Mouse (Mus musculus): ENCODE measurements around the gene Zdhhc14. TPM values are rescaled to one million over a fixed set of nuclear protein-coding genes. Genes with fewer than 3 reads are reported as not detected.

Zdhhc14 gene
- polyA plus RNA-seq, 1 experiment from 2014 or later = 9.4 TPM

- no peak for ATAC-seq (replicated peaks)
Observed at GRCm38 (mm10) chr17:5692661-5693060, 200.3 kb downstream of the Zdhhc14 start.

GRCm38 (mm10) chr17:5693256-5693655 is 200.9 kb downstream of the Zdhhc14 start:
- Histone ChIP-seq H3K27ac (replicated peaks) (no peak overlapping the region), H3K36me3 (no peaks in the 10 kb centered on the region), H3K4me1 (no peaks in the 10 kb centered on the region), H3K4me3 (no peak overlapping the region), H3K27me3 (no peaks in the 10 kb centered on the region), H3K9me3 (no peaks in the 10 kb centered on the region), H3K4me2 (replicated peaks) (no peak overlapping the region), H3K9ac (replicated peaks) (no peak overlapping the region)
- 82% methylated on average over 7 of the region's 7 CpGs for WGBS
- no peak for ATAC-seq (replicated peaks)

More at GRCm38 (mm10) chr17:5692661-5693060, 200.3 kb downstream of the Zdhhc14 start:
- Histone ChIP-seq H3K27ac (replicated peaks) (no peak overlapping the region), H3K27me3 (no peaks in the 10 kb centered on the region), H3K36me3 (no peaks in the 10 kb centered on the region), H3K4me1 (no peaks in the 10 kb centered on the region), H3K9ac (replicated peaks) (no peak overlapping the region), H3K4me2 (replicated peaks) (no peak overlapping the region), H3K4me3 (no peak overlapping the region), H3K9me3 (no peaks in the 10 kb centered on the region)
- WGBS = 74% methylated on average over 3 of the region's 3 CpGs

GRCm38 (mm10) chr17:5698447-5699096 is 206.2 kb downstream of the Zdhhc14 start:
- Histone ChIP-seq H3K36me3 (no peaks in the 10 kb centered on the region), H3K9ac (replicated peaks) (no peak overlapping the region), H3K27me3 (no peaks in the 10 kb centered on the region), H3K4me1 (no peaks in the 10 kb centered on the region), H3K4me2 (replicated peaks) (no peak overlapping the region), H3K9me3 (no peaks in the 10 kb centered on the region), H3K27ac (replicated peaks) (no peak overlapping the region), H3K4me3 (no peak overlapping the region)
- WGBS = 51% methylated on average over 7 of the region's 7 CpGs
- ATAC-seq (replicated peaks) = no peak

- H3K9me3 ChIP-seq = no peaks in the 10 kb centered on the region
- no peak for ATAC-seq (replicated peaks)
- no peak overlapping the region for H3K4me2 ChIP-seq (replicated peaks)
- no peaks in the 10 kb centered on the region for H3K27me3 ChIP-seq
- H3K9ac ChIP-seq (replicated peaks) = no peak overlapping the region
- H3K27ac ChIP-seq (replicated peaks) = peak overlapping the region; percentile 50; the same call in 1 of the 2 replicates
- H3K4me3 ChIP-seq = no peak overlapping the region
- peaks cover 15% of the 10 kb centered on the region for H3K4me1 ChIP-seq
- H3K36me3 ChIP-seq = no peaks in the 10 kb centered on the region
- WGBS = 67% methylated on average over 7 of the region's 7 CpGs
Observed at GRCm38 (mm10) chr17:5710320-5711104, 218.2 kb downstream of the Zdhhc14 start.

- no peak for ATAC-seq (replicated peaks)
- H3K4me2 ChIP-seq (replicated peaks) = no peak overlapping the region
- no peak overlapping the region for H3K27ac ChIP-seq (replicated peaks)
- no peaks in the 10 kb centered on the region for H3K9me3 ChIP-seq
- H3K4me3 ChIP-seq = no peak overlapping the region
- H3K4me1 ChIP-seq = peaks cover 15% of the 10 kb centered on the region
- no peaks in the 10 kb centered on the region for H3K36me3 ChIP-seq
- 69% methylated on average over 5 of the region's 5 CpGs for WGBS
- no peak overlapping the region for H3K9ac ChIP-seq (replicated peaks)
- no peaks in the 10 kb centered on the region for H3K27me3 ChIP-seq
Observed at GRCm38 (mm10) chr17:5711861-5712260, 219.5 kb downstream of the Zdhhc14 start.

- no peaks in the 10 kb centered on the region for H3K27me3 ChIP-seq
- no peak overlapping the region for H3K4me2 ChIP-seq (replicated peaks)
- H3K27ac ChIP-seq (replicated peaks) = peak overlapping the region; percentile 17; the same call in 1 of the 2 replicates
- no peak overlapping the region for H3K9ac ChIP-seq (replicated peaks)
- ATAC-seq (replicated peaks) = no peak
- H3K9me3 ChIP-seq = no peaks in the 10 kb centered on the region
- no peaks in the 10 kb centered on the region for H3K36me3 ChIP-seq
- peaks cover 15% of the 10 kb centered on the region for H3K4me1 ChIP-seq
- no peak overlapping the region for H3K4me3 ChIP-seq
- WGBS = 7% methylated on average over 3 of the region's 3 CpGs
Observed at GRCm38 (mm10) chr17:5713141-5713540, 220.8 kb downstream of the Zdhhc14 start.

GRCm38 (mm10) chr17:5716912-5717311 is 224.6 kb downstream of the Zdhhc14 start:
- H3K36me3 ChIP-seq = no peaks in the 10 kb centered on the region
- no peak overlapping the region for H3K4me3 ChIP-seq
- WGBS = 79% methylated on average over 4 of the region's 4 CpGs
- no peak overlapping the region for H3K9ac ChIP-seq (replicated peaks)
- no peak overlapping the region for H3K27ac ChIP-seq (replicated peaks)
- peaks cover 21% of the 10 kb centered on the region for H3K4me1 ChIP-seq
- H3K27me3 ChIP-seq = no peaks in the 10 kb centered on the region
- H3K4me2 ChIP-seq (replicated peaks) = no peak overlapping the region
- H3K9me3 ChIP-seq = no peaks in the 10 kb centered on the region
- ATAC-seq (replicated peaks) = no peak

- Histone ChIP-seq H3K4me1 (peaks cover 9% of the 10 kb centered on the region), H3K4me3 (no peak overlapping the region), H3K27ac (replicated peaks) (peak overlapping the region; percentile 49), H3K9me3 (no peaks in the 10 kb centered on the region), H3K27me3 (no peaks in the 10 kb centered on the region), H3K9ac (replicated peaks) (no peak overlapping the region), H3K36me3 (no peaks in the 10 kb centered on the region), H3K4me2 (replicated peaks) (no peak overlapping the region)
- WGBS = 18% methylated on average over 7 of the region's 7 CpGs
- ATAC-seq (replicated peaks) = peak; percentile 83
Observed at GRCm38 (mm10) chr17:5718768-5719387, 226.5 kb downstream of the Zdhhc14 start.

GRCm38 (mm10) chr17:5722802-5723201 is 230.4 kb downstream of the Zdhhc14 start:
- H3K9me3 ChIP-seq = no peaks in the 10 kb centered on the region
- no peak overlapping the region for H3K9ac ChIP-seq (replicated peaks)
- no peak overlapping the region for H3K4me2 ChIP-seq (replicated peaks)
- H3K27me3 ChIP-seq = no peaks in the 10 kb centered on the region
- ATAC-seq (replicated peaks) = no peak
- 89% methylated on average over 2 of the region's 2 CpGs for WGBS
- H3K27ac ChIP-seq (replicated peaks) = no peak overlapping the region
- no peak overlapping the region for H3K4me3 ChIP-seq
- H3K36me3 ChIP-seq = no peaks in the 10 kb centered on the region
- H3K4me1 ChIP-seq = peaks cover 9% of the 10 kb centered on the region

GRCm38 (mm10) chr17:5723601-5724189 is 231.3 kb downstream of the Zdhhc14 start:
- H3K4me3 ChIP-seq = no peak overlapping the region
- H3K4me1 ChIP-seq = peaks cover 7% of the 10 kb centered on the region
- H3K36me3 ChIP-seq = no peaks in the 10 kb centered on the region
- no peaks in the 10 kb centered on the region for H3K9me3 ChIP-seq
- no peak overlapping the region for H3K4me2 ChIP-seq (replicated peaks)
- no peak for ATAC-seq (replicated peaks)
- no peaks in the 10 kb centered on the region for H3K27me3 ChIP-seq
- WGBS = 84% methylated on average over 10 of the region's 10 CpGs
- no peak overlapping the region for H3K27ac ChIP-seq (replicated peaks)
- H3K9ac ChIP-seq (replicated peaks) = no peak overlapping the region

GRCm38 (mm10) chr17:5729587-5730125 is 237.3 kb downstream of the Zdhhc14 start:
- no peaks in the 10 kb centered on the region for H3K9me3 ChIP-seq
- peaks cover 2% of the 10 kb centered on the region; the same call in 1 of the 2 replicates for H3K36me3 ChIP-seq
- H3K27me3 ChIP-seq = no peaks in the 10 kb centered on the region
- H3K27ac ChIP-seq (replicated peaks) = no peak overlapping the region
- H3K9ac ChIP-seq (replicated peaks) = no peak overlapping the region
- H3K4me1 ChIP-seq = no peaks in the 10 kb centered on the region
- no peak for ATAC-seq (replicated peaks)
- 56% methylated on average over 4 of the region's 4 CpGs for WGBS
- H3K4me3 ChIP-seq = no peak overlapping the region
- H3K4me2 ChIP-seq (replicated peaks) = no peak overlapping the region

GRCm38 (mm10) chr17:5730538-5730937 is 238.2 kb downstream of the Zdhhc14 start:
- no peak for ATAC-seq (replicated peaks)
- Histone ChIP-seq H3K27me3 (no peaks in the 10 kb centered on the region), H3K27ac (replicated peaks) (no peak overlapping the region), H3K4me2 (replicated peaks) (no peak overlapping the region), H3K9ac (replicated peaks) (no peak overlapping the region), H3K36me3 (peaks cover 2% of the 10 kb centered on the region; the same call in 1 of the 2 replicates), H3K4me3 (no peak overlapping the region), H3K4me1 (no peaks in the 10 kb centered on the region), H3K9me3 (no peaks in the 10 kb centered on the region)
- WGBS = 90% methylated on average over 5 of the region's 5 CpGs

Data from forebrain, embryonic 15.5 days (tissue).